Mouse (Mus musculus): ENCODE results near the gene Cacna2d2. TPM values are rescaled to one million over a fixed set of nuclear protein-coding genes. Genes with fewer than 3 reads are reported as not detected.

Gene Cacna2d2
- polyA plus RNA-seq, 1 experiment from 2014 or later: 6.8 TPM

DNA sequence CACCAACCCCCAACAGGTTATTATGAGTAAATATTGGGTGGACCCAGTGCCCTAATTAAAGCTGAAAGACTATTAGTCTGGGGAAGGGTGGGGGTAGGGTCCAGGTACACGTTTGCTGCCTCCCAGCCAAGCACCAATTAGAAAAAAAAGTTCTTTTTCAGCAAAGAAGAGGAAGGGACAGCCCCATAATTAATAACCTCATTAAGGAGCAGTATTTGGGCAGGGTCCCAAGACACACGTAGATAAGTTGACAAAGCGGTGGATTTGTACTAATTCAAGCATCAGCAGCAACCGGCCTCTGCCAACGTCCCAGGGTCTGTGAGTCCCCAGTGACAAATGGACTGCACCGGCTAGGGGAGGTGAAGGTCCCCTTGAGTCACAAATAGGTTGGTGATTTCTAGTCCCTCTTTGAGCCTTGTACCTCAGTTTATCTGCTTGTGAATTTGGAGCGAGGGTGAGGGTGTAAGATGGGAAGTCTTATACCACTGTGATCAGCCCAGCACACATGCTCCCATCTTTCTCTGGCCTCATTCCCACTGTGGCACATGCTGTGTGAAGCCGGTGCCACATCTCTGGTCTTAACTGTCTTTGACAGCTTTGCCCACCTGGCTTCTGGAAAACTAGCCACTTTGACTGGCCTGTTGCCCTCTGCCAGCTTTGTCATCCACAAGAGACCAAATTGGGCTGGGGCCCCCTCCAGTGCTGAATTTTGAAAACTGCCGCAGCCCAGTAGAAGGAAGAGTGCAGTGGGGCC lies 20.3 kb downstream of the Cacna2d2 start:
- H3K36me3 ChIP-seq: no peaks in the 10 kb centered on the region
- no peak overlapping the region for H3K4me3 ChIP-seq

DNA sequence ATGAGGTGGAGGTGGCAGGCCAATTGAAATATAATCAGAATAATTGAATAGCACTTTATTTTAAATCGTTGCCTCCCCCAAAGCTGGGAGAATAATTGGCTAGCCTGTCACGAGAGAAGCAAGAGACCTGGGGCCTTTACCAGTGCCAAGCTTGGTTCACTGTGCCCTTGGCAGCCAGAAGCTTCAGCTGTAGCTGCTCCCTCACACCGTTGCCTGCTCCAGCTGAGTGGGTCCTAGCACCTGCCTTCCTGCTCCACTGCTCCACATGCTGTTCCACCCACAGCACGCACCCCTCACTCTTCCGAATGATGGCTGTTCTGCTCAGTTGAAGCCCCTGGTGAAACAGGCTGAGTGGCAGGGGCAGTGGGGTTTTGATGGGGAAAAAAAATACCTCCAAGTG lies 21.5 kb downstream of the Cacna2d2 start:
- no peaks in the 10 kb centered on the region for H3K36me3 ChIP-seq
- H3K27me3 ChIP-seq (ENCODE audit: insufficient read depth, poor library complexity, severe bottlenecking): peaks cover 17% of the 10 kb centered on the region; the same call in 1 of the 2 replicates
- DNase-seq (ENCODE audit: low spot score): no peak
- 81% methylated on average over 5 of the region's 5 CpGs for WGBS
- peaks cover 74% of the 10 kb centered on the region for H3K4me1 ChIP-seq
- no peak overlapping the region for H3K4me3 ChIP-seq
- H3K27ac ChIP-seq: 0 out of 2 replicates have a peak overlapping the region, but pooled peaks have one; percentile 24
- H3K9me3 ChIP-seq: no peaks in the 10 kb centered on the region

More for the DNA sequence above, 20.3 kb downstream of the Cacna2d2 start:
- Histone ChIP-seq H3K27ac (no peak overlapping the region), H3K9me3 (no peaks in the 10 kb centered on the region), H3K4me1 (peaks cover 75% of the 10 kb centered on the region), H3K27me3 (ENCODE audit: insufficient read depth, poor library complexity, severe bottlenecking) (peaks cover 6% of the 10 kb centered on the region; the same call in 1 of the 2 replicates)
- 77% methylated on average over 9 of the region's 9 CpGs for WGBS
- no peak for DNase-seq (ENCODE audit: low spot score)

DNA sequence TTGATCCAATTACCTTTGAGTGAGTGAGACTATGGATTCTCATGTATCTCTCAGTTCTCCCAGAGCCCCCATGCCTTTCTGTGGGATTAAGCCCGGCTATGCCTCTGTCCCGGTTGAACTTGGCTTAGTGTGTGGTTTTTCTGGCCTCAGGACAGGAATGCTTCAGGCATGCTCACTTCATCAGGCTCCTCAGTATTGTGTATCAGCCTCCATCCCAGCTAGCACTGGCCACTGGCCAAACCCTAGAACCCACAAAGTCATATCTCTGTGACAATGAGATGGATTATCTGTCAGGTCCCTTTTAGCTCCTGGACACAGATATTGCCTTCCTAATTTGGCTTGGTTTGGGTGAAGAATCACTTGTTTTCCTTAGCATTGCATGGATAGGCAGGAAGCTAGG lies 23.5 kb downstream of the Cacna2d2 start:
- Histone ChIP-seq H3K27me3 (ENCODE audit: insufficient read depth, poor library complexity, severe bottlenecking) (peaks cover 35% of the 10 kb centered on the region; the same call in 1 of the 2 replicates), H3K27ac (no peak overlapping the region), H3K36me3 (peaks cover 2% of the 10 kb centered on the region; the same call in 1 of the 2 replicates), H3K4me1 (peaks cover 73% of the 10 kb centered on the region), H3K9me3 (no peaks in the 10 kb centered on the region), H3K4me3 (no peak overlapping the region)
- WGBS: 32% methylated on average over 2 of the region's 2 CpGs
- DNase-seq (ENCODE audit: low spot score): no peak

DNA sequence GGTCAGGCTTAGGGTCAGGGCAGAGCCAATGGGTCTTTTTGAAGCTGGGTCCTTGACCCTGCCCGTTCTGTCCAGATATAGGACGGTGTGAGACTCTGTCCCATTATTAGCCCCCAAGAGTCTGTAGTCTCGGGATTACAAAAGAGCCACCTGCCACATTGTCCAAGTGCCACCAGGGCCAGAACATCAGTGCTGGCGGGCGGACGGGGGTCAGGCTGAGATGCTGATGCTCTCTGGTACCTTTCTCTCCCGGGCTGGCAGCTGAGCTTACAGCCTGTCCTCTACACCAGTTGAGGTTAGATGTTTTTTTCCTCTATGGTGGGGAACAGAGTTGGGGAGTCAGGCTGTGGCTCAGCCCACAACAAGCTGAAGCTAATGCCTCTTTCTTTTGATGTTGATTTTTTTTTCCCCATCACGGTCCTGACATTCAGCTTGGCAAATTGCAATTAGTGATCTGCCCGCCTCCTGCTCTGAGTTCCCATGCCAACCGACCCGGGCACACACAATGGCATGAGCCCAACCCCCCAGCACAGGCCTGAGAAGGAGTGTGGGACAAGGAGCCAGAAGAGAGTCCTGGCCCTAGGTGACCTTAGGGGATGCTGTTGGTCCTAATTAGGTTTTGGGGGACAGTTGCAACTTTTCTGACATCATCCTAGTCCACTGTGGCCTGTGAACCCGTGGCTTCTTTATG lies 25.2 kb downstream of the Cacna2d2 start:
- DNase-seq (ENCODE audit: low spot score): no peak
- peaks cover 84% of the 10 kb centered on the region for H3K4me1 ChIP-seq
- H3K36me3 ChIP-seq: peaks cover 3% of the 10 kb centered on the region; the same call in 1 of the 2 replicates
- H3K27me3 ChIP-seq (ENCODE audit: insufficient read depth, poor library complexity, severe bottlenecking): peaks cover 41% of the 10 kb centered on the region; the same call in 1 of the 2 replicates
- H3K27ac ChIP-seq: no peak overlapping the region
- 71% methylated on average over 12 of the region's 12 CpGs for WGBS
- H3K9me3 ChIP-seq: no peaks in the 10 kb centered on the region
- no peak overlapping the region for H3K4me3 ChIP-seq

DNA sequence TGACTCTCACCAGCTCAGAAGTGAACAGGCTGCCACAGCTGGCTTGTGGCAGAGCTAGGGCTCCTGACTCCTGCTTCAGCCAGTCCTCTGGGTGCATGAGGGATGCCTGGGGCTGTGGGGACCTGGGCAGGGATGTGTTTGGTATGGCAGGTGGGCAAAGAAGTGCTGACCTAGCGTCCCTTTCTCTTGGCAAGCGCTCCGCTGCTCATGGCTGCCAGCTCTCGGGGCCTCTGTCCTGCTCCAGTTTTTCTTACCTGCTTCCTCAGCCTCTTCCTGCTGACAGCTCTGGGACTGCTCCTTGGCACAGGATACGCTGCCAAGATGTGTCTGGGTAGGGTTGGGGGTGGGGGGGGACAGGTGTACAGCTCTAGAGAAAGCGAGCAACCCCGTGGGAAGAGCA lies 28.5 kb downstream of the Cacna2d2 start:
- DNase-seq (ENCODE audit: low spot score): no peak
- H3K36me3 ChIP-seq: peaks cover 3% of the 10 kb centered on the region; the same call in 1 of the 2 replicates
- peaks cover 36% of the 10 kb centered on the region; the same call in 1 of the 2 replicates for H3K27me3 ChIP-seq (ENCODE audit: insufficient read depth, poor library complexity, severe bottlenecking)
- no peak overlapping the region for H3K4me3 ChIP-seq
- no peak overlapping the region; the same call in 1 of the 2 replicates for H3K27ac ChIP-seq
- WGBS: 84% methylated on average over 7 of the region's 7 CpGs
- H3K9me3 ChIP-seq: no peaks in the 10 kb centered on the region
- peaks cover 85% of the 10 kb centered on the region for H3K4me1 ChIP-seq

DNA sequence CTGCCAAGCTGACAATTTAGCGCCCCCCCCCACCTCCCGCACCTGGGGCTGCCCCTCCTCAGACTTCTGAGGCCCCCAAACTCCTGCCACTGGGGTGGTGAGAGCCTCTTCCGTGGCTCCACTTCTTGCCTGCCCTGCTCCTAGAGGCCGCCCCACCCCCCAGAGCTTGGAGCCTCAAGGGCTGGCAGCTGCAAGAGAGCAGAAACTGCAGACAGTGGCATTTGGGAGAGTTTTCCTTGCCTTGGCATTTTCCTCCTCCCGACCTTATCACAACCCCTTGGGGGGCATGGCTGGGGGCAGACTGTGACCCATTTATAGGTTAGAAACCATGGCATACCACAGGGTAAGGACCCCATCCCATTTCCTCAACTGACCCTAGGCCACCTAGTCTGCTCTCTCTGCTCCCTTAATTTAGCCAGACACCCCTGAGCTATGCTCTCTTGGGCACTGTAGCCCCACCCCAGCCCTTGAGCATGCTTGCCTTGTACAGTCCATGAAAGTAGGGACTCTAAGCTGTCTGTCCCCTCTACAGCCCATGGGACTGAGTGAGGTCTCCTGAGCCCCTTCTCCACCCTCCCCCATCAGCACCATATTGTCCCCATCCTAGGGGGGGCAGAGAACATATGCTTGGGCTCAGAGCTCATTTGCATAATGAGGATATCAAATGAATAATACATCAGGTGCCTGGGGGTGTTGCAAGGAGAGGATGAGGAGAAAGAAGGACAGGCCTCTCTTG lies 29.2 kb downstream of the Cacna2d2 start:
- peaks cover 3% of the 10 kb centered on the region; the same call in 1 of the 2 replicates for H3K36me3 ChIP-seq
- no peak overlapping the region for H3K4me3 ChIP-seq
- H3K9me3 ChIP-seq: no peaks in the 10 kb centered on the region
- peaks cover 39% of the 10 kb centered on the region; the same call in 1 of the 2 replicates for H3K27me3 ChIP-seq (ENCODE audit: insufficient read depth, poor library complexity, severe bottlenecking)
- H3K4me1 ChIP-seq: peaks cover 90% of the 10 kb centered on the region
- peak overlapping the region; percentile 12; the same call in 1 of the 2 replicates for H3K27ac ChIP-seq
- WGBS: 52% methylated on average over 5 of the region's 5 CpGs
- DNase-seq (ENCODE audit: low spot score): no peak

DNA sequence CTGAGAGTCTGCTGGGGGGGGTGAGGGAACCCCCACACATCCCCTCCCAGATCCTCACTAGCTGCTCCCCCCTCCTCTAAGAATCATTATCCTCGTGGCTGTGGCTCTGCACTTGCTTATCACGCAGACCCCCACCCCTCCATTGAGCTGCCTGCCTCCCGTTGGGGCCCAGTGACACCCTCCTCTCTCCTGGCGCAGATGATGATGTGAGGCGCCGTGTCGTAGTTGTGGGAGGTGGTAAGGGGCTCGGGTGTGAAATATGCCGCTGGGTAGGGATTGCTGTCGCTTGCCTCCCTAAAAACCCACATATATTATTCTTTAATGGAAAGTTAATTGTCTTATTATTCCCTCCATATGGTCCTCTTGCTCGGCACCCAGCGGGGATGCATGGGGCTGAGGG lies 31.0 kb downstream of the Cacna2d2 start:
- Histone ChIP-seq H3K4me3 (no peak overlapping the region), H3K36me3 (peaks cover 3% of the 10 kb centered on the region; the same call in 1 of the 2 replicates), H3K4me1 (peaks cover 96% of the 10 kb centered on the region), H3K9me3 (no peaks in the 10 kb centered on the region), H3K27ac (peak overlapping the region; percentile 77; the same call in 1 of the 2 replicates), H3K27me3 (ENCODE audit: insufficient read depth, poor library complexity, severe bottlenecking) (peaks cover 31% of the 10 kb centered on the region; the same call in 1 of the 2 replicates)
- 52% methylated on average over 12 of the region's 12 CpGs for WGBS
- DNase-seq (ENCODE audit: low spot score): no peak

DNA sequence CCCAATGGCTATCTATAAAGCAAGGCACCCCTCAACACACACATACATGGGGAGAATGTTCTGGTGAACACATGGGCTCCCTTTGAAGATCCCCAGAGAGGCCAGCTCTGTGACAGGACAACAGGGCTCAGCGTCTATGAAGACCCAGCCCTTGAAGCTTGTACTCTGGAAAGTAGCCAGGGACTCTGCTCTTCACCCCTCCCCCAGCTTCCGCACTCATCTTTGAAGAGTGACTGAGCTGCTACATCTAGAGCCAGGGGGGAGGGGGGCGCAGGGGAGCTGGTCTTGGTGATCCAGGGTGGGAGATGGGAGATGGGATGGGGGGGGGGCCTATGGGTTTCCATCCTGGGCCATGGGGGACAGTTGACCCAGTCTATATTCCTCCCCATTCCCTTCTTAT lies 33.1 kb downstream of the Cacna2d2 start:
- DNase-seq (ENCODE audit: low spot score): no peak
- H3K27me3 ChIP-seq (ENCODE audit: insufficient read depth, poor library complexity, severe bottlenecking): peaks cover 12% of the 10 kb centered on the region; the same call in 1 of the 2 replicates
- no peaks in the 10 kb centered on the region for H3K9me3 ChIP-seq
- H3K4me3 ChIP-seq: no peak overlapping the region
- peaks cover 96% of the 10 kb centered on the region for H3K4me1 ChIP-seq
- peaks cover 3% of the 10 kb centered on the region; the same call in 1 of the 2 replicates for H3K36me3 ChIP-seq
- WGBS: 52% methylated on average over 3 of the region's 3 CpGs
- peak overlapping the region; percentile 60 for H3K27ac ChIP-seq

DNA sequence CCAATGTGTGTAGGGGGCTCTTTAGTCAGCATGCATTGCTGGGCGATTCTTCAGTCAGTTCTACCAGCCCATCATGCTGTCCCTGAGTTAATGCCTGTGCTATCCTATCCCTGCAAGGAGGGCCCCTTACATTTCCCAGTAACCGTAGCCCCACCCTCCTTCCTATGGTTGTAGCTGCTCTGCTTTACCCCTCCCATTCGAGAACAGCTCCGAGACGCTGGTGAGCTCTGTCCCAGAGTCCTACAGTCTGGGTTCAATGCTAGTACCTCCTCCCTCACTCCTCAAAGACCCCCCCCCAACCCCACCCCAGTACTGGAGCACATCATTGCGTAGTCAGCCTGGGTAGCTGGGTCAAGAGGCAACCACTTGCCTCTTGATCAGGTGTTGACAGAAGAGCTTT lies 35.4 kb downstream of the Cacna2d2 start:
- no peaks in the 10 kb centered on the region for H3K9me3 ChIP-seq
- 16% methylated on average over 6 of the region's 6 CpGs for WGBS
- H3K4me3 ChIP-seq: 0 out of 2 replicates have a peak overlapping the region, but pooled peaks have one; percentile 3
- H3K27ac ChIP-seq: peak overlapping the region; percentile 50; the same call in 1 of the 2 replicates
- DNase-seq (ENCODE audit: low spot score): no peak
- H3K36me3 ChIP-seq: no peaks in the 10 kb centered on the region
- H3K4me1 ChIP-seq: peaks cover 82% of the 10 kb centered on the region
- H3K27me3 ChIP-seq (ENCODE audit: insufficient read depth, poor library complexity, severe bottlenecking): 0 out of 2 replicates have a peak, but pooled peaks cover 4% of the 10 kb centered on the region

DNA sequence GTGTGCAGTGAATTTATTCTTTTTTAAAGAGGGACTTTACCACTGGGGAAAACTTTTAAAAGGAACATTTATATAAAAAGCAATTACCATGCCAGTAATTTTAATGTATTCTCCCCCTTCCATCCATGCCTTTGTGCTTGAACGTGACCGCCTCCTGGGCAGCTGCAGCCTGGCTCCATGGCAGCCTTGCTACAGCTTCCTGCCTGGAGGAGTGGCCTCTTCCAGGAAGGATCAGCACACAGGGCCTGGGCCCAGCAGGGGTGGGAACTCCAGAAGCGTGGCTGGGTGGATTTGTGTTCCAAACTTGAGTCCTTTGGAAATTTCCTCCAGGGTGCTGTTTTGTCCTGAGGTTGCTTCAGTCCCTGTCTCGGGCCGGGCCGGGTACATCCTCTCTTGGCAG lies 35.9 kb downstream of the Cacna2d2 start:
- Histone ChIP-seq H3K36me3 (no peaks in the 10 kb centered on the region), H3K27me3 (ENCODE audit: insufficient read depth, poor library complexity, severe bottlenecking) (0 out of 2 replicates have a peak, but pooled peaks cover 4% of the 10 kb centered on the region), H3K9me3 (no peaks in the 10 kb centered on the region), H3K4me3 (no peak overlapping the region), H3K4me1 (peaks cover 78% of the 10 kb centered on the region), H3K27ac (peak overlapping the region; percentile 50)
- no peak for DNase-seq (ENCODE audit: low spot score)
- WGBS: 16% methylated on average over 6 of the region's 6 CpGs

DNA sequence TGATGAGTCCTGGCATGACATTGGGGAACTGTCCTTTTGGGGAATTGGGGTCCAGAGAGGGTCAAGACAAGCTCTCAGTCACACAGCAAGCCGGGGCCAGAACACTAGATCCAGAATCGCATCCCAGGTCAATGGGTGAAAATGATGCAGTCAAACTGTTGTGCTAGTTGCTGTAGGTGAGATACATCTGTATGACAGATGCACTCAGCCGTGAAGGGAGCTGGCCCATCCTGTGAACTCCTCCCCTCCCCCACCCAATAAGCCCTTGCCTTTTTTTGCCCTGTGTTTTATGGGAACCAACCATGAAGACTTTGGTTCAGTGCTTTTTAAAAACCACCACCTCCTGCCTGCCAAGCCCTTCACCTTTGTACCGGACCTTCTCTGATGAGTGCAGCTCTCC lies 43.5 kb downstream of the Cacna2d2 start:
- H3K27ac ChIP-seq: no peak overlapping the region
- H3K4me1 ChIP-seq: peaks cover 50% of the 10 kb centered on the region
- H3K9me3 ChIP-seq: no peaks in the 10 kb centered on the region
- no peaks in the 10 kb centered on the region for H3K36me3 ChIP-seq
- no peak overlapping the region for H3K4me3 ChIP-seq
- DNase-seq (ENCODE audit: low spot score): no peak
- 81% methylated on average over 4 of the region's 4 CpGs for WGBS
- H3K27me3 ChIP-seq (ENCODE audit: insufficient read depth, poor library complexity, severe bottlenecking): no peaks in the 10 kb centered on the region

DNA sequence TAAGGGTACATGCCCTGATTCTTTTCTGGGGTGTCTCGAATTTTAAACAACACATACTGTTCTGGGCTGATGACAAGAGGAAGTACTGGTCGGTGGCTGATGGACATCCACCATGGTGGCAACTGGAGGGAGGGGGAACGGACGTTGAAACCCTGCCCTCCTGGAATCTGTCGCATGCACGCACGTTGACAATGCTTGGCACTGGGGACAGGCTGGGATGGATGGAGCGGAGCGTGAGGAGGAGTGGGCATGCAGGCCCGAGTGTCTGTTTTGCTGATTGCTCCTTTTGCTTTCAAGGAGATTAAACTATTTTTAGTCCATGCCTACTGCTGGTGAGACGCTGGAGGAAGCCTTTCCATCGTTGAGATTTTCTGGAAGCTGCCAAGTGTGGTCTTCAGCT lies 43.9 kb downstream of the Cacna2d2 start:
- Histone ChIP-seq H3K36me3 (no peaks in the 10 kb centered on the region), H3K27ac (no peak overlapping the region; the same call in 1 of the 2 replicates), H3K4me3 (no peak overlapping the region), H3K27me3 (ENCODE audit: insufficient read depth, poor library complexity, severe bottlenecking) (no peaks in the 10 kb centered on the region), H3K9me3 (no peaks in the 10 kb centered on the region), H3K4me1 (peaks cover 49% of the 10 kb centered on the region)
- 42% methylated on average over 12 of the region's 12 CpGs for WGBS
- DNase-seq (ENCODE audit: low spot score): no peak

Data from heart, embryonic 10.5 days (tissue).